Mouse (Mus musculus) brain, embryonic 14.5 days (tissue): ENCODE results near the gene Hcfc2.

ENCODE experiments used
- CTCF ChIP-seq: fragments of 200-500 bp; IDR thresholded peaks from 2 replicates; pipeline ENCODE4 v1.5.1; 2012; ENCODE audit warnings: inconsistent platforms, mild to moderate bottlenecking, moderate library complexity, borderline replicate concordance; ENCODE audit not compliant: insufficient read depth, insufficient read length; ENCODE audit errors: extremely low read depth
- POLR2A ChIP-seq: fragments of 200-500 bp; IDR thresholded peaks from 2 replicates; pipeline ENCODE4 v1.6.1; 2012; ENCODE audit warnings: mild to moderate bottlenecking, inconsistent platforms, borderline replicate concordance; ENCODE audit not compliant: poor library complexity, insufficient read depth, insufficient read length, severe bottlenecking; ENCODE audit errors: extremely low read depth

- no peak for TF ChIP-seq CTCF
- TF ChIP-seq POLR2A, result no peak
Observed at GRCm38 (mm10) chr10:82789181-82789580, 93.2 kb downstream of the Hcfc2 start.
